Mouse (Mus musculus) MEL-GATA-1-ER (cell line): ENCODE data around the gene Men1.

Experiments used
- DNase-seq: peaks from one replicate; pipeline ENCODE4 v3.0.0-alpha.2; 2012; ENCODE audit warnings: low read depth; ENCODE audit errors: extremely low read depth

The Men1 gene

GRCm38 (mm10) chr19:6390251-6390650, 55.5 kb downstream of the Men1 start:
- DNase-seq, result no peak
